In the genomic region with DNA sequence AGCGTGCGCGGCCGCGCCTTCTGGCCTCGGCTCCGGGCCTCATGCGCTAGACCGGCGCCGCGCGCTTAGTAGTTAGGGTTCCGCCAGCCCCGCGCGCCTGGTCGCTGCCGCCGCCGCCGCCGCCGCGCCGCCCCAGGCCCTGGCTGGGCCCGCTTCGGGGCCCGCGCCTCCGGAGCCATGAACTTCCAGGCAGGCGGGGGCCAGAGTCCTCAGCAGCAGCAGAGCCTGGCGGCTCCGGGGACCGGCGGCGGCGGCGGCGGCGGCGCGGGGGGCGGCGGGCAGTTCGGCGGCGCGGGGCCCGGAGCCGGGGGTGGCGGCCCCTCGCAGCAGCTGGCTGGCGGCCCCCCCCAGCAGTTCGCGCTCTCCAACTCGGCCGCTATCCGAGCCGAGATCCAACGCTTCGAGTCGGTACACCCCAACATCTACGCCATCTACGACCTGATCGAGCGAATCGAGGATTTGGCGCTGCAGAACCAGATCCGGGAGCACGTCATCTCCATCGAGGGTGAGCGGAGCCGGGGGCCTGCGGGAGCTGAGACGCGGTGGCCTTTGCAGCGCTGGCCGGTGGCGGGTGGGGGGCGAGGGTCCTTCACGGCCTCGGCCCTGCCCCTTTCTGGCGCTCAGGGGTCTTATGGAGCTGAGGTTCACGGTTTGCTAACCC, we compare ENCODE assay signal across 8 mouse cellular contexts. TPM values are rescaled to one million over a fixed set of nuclear protein-coding genes. Genes with fewer than 3 reads are reported as not detected.
A peak's percentile ranks its signal among the peaks of the same experiment; 100 is the strongest.
DNase-seq lines count a peak whose midpoint lies in the region; ATAC-seq and TF ChIP-seq lines count a peak whose summit lies in the region.

A gene (plus strand): TSS at position 148 of the 661 bp plus-strand sequence.

- peaks cover 10% of the 10 kb centered on the region for H3K4me1 ChIP-seq in spleen, adult 2 months (ENCODE audit: control insufficient read depth, insufficient read depth, insufficient read length)
- H3K4me1 ChIP-seq in hindbrain, embryonic 13.5 days (replicated peaks) = peaks cover 54% of the 10 kb centered on the region
- H3K4me1 ChIP-seq in limb, embryonic 13.5 days = peaks cover 52% of the 10 kb centered on the region
- H3K4me1 ChIP-seq in midbrain, embryonic 15.5 days = peaks cover 51% of the 10 kb centered on the region

- H3K9me3 ChIP-seq in hindbrain, embryonic 13.5 days = no peaks in the 10 kb centered on the region
- H3K9me3 ChIP-seq in limb, embryonic 13.5 days = no peaks in the 10 kb centered on the region
- H3K9me3 ChIP-seq in midbrain, embryonic 15.5 days = no peaks in the 10 kb centered on the region

- H3K36me3 ChIP-seq in spleen, adult 2 months (ENCODE audit: control insufficient read depth, insufficient read depth, low read length) = no peaks in the 10 kb centered on the region
- H3K36me3 ChIP-seq in hindbrain, embryonic 13.5 days = peaks cover 4% of the 10 kb centered on the region; the same call in 1 of the 2 replicates
- H3K36me3 ChIP-seq in limb, embryonic 13.5 days = peaks cover 13% of the 10 kb centered on the region
- no peaks in the 10 kb centered on the region for H3K36me3 ChIP-seq in midbrain, embryonic 15.5 days (replicated peaks)

- no peak for DNase-seq in spleen, adult 2 months (ENCODE audit: low read depth in 1 of 2, low spot score in 2 of 2)
- DNase-seq in spleen, postnatal 14 days (ENCODE audit: low spot score in 2 of 2) = no peak
- peak; percentile 52 to 60 for DNase-seq in cerebellum, adult 18-20 months
- DNase-seq in gastrocnemius, adult 2 months = no peak
- peak; percentile 64 for DNase-seq in thymus, postnatal 14 days

- TF ChIP-seq POLR2A in spleen, adult 2 months (IDR thresholded peaks at IDR 0.05; ENCODE audit: low read depth, low read length) = no peak

- H3K9ac ChIP-seq in hindbrain, embryonic 13.5 days = peak within 1 kb of the TSS; percentile 97
- H3K9ac ChIP-seq in limb, embryonic 13.5 days = peak within 1 kb of the TSS; percentile 95
- peak within 1 kb of the TSS; percentile 88 for H3K9ac ChIP-seq in midbrain, embryonic 15.5 days

- no peak for TF ChIP-seq CTCF in spleen, adult 2 months (IDR thresholded peaks at IDR 0.05; ENCODE audit: extremely low read depth, insufficient read depth, insufficient read length, insufficient replicate concordance)
- TF ChIP-seq CTCF in gastrocnemius, adult 2 months (IDR thresholded peaks at IDR 0.05) = no peak

- H3K27me3 ChIP-seq in spleen, adult 2 months (ENCODE audit: control insufficient read depth, insufficient read depth, low read length) = no peaks in the 10 kb centered on the region
- H3K27me3 ChIP-seq in hindbrain, embryonic 13.5 days = no peaks in the 10 kb centered on the region; the same call in 1 of the 2 replicates
- H3K27me3 ChIP-seq in limb, embryonic 13.5 days = no peaks in the 10 kb centered on the region
- no peaks in the 10 kb centered on the region for H3K27me3 ChIP-seq in midbrain, embryonic 15.5 days (replicated peaks)

- ATAC-seq in hindbrain, embryonic 13.5 days (ENCODE audit: low FRiP score) = peak; percentile 52
- peak; percentile 58 for ATAC-seq in limb, embryonic 13.5 days (ENCODE audit: low FRiP score, low read depth)
- peak; percentile 67 for ATAC-seq in midbrain, embryonic 15.5 days (replicated peaks)

- H3K27ac ChIP-seq in spleen, adult 2 months (ENCODE audit: insufficient read depth, low read length) = peak within 1 kb of the TSS; percentile 74
- peak within 1 kb of the TSS; percentile 96 for H3K27ac ChIP-seq in gastrocnemius, adult 2 months
- peak within 1 kb of the TSS; percentile 95 for H3K27ac ChIP-seq in hindbrain, embryonic 13.5 days
- H3K27ac ChIP-seq in limb, embryonic 13.5 days = peak within 1 kb of the TSS; percentile 91
- peak within 1 kb of the TSS; percentile 90 for H3K27ac ChIP-seq in midbrain, embryonic 15.5 days

- WGBS in spleen, adult 2 months = under 1% methylated on average over 70 of the region's 85 CpGs
- WGBS in hindbrain, embryonic 13.5 days = under 1% methylated on average over 55 of the region's 85 CpGs
- under 1% methylated on average over 65 of the region's 85 CpGs for WGBS in limb, embryonic 13.5 days
- WGBS in midbrain, embryonic 15.5 days = under 1% methylated on average over 81 of the region's 85 CpGs

- peak within 1 kb of the TSS; percentile 100 for H3K4me2 ChIP-seq in hindbrain, embryonic 13.5 days
- peak within 1 kb of the TSS; percentile 100 for H3K4me2 ChIP-seq in limb, embryonic 13.5 days (replicated peaks)
- peak within 1 kb of the TSS; percentile 82 for H3K4me2 ChIP-seq in midbrain, embryonic 15.5 days

- peak within 1 kb of the TSS; percentile 75 for H3K4me3 ChIP-seq in spleen, adult 2 months (ENCODE audit: extremely low read depth, insufficient read depth, insufficient read length)
- H3K4me3 ChIP-seq in gastrocnemius, adult 2 months = peak within 1 kb of the TSS; percentile 88
- peak within 1 kb of the TSS; percentile 90 for H3K4me3 ChIP-seq in hindbrain, embryonic 13.5 days
- peak within 1 kb of the TSS; percentile 94 for H3K4me3 ChIP-seq in limb, embryonic 13.5 days
- peak within 1 kb of the TSS; percentile 87 for H3K4me3 ChIP-seq in midbrain, embryonic 15.5 days

- intact Hi-C loops in gastrocnemius, adult 2 months (cut with DNase I) = loop anchor here (2.0 to 5.0 kb wide), 2 partner anchors 19 to 35 kb away; no protein-coding TSS in a partner anchor

RNA-seq across cellular contexts. Expression of the gene that starts here (rescaled TPM):
- polyA plus RNA-seq in spleen, adult 2 months (2012; rRNA removed) = 44.7 and 50.0 TPM in 2 replicates
- 10 to 100 TPM; 67.8 to 71.0 TPM for total RNA-seq in gastrocnemius, adult 2 months (2021)
- 47.8 and 50.3 TPM in 2 replicates for polyA plus RNA-seq in hindbrain, embryonic 13.5 days (2015; fragmentation: Nextera tagmentation; extraction: Ambion mirVana)
- 29.8 and 35.4 TPM in 2 replicates for polyA plus RNA-seq in limb, embryonic 13.5 days (2015; fragmentation: Nextera tagmentation; extraction: Ambion mirVana)
- 122 and 124 TPM in 2 replicates for polyA plus RNA-seq in midbrain, embryonic 15.5 days (2015; fragmentation: Nextera tagmentation; extraction: Ambion mirVana)

Comparison
In these comparisons a context has a peak if more than half of its experiments do, and no peak if none do; other contexts are left out.
1. DNase-seq: peak in cerebellum, adult 18-20 months (2 of 2) and thymus, postnatal 14 days (single experiment); none in spleen, adult 2 months (0 of 2), spleen, postnatal 14 days (0 of 2) and gastrocnemius, adult 2 months (single experiment).
2. Peak in every context shown above with its lines, with median percentiles within 50 percentile points of each other: H3K27ac ChIP-seq, H3K4me3 ChIP-seq, ATAC-seq, H3K4me2 ChIP-seq and H3K9ac ChIP-seq.